Mouse (Mus musculus) ovary, adult 10 weeks (tissue): ENCODE data around the gene Bbs4. TPM values are rescaled to one million over a fixed set of nuclear protein-coding genes. Genes with fewer than 3 reads are reported as not detected.

ENCODE experiments used
- polyA plus RNA-seq: library from polyadenylated mRNA; stranded (reverse); fragments of 350-450 nt; fragmentation: Illumina TruSeq; extraction: RNeasy Lipid Tissue Mini Kit (QIAGEN cat#74804); gene quantifications from one replicate; pipeline ENCODE4 v1.2.3, GENCODE M21; 2014

Bbs4 gene
- polyA plus RNA-seq, result 25.5 TPM

GRCm38 (mm10) chr9:59353253-59353639 is at the start of gene Bbs4:
Bbs4 (minus strand) TSS chr9:59353508.

GRCm38 (mm10) chr9:59290957-59291687 is 62.2 kb downstream of the Bbs4 start, which contains the start of gene Adpgk:
Adpgk (plus strand) TSS chr9:59291558.

Other genes starting within 250 kb of the Bbs4 start
- 54.2 TPM for gene Adpgk, start 62.0 kb downstream of the Bbs4 start, polyA plus RNA-seq
- 175 TPM for gene Arih1, start 133.1 kb upstream of the Bbs4 start, polyA plus RNA-seq
- 31.2 TPM for gene Hexa, start 186.0 kb upstream of the Bbs4 start, polyA plus RNA-seq
- gene Tmem202, start 186.3 kb upstream of the Bbs4 start, polyA plus RNA-seq, result 0.86 TPM
- not detected for gene Celf6, start 224.4 kb upstream of the Bbs4 start, polyA plus RNA-seq